Mouse (Mus musculus) bone marrow, adult 2 months (tissue): ENCODE measurements around the gene Ttll5.

Experiments used
- CTCF ChIP-seq: fragments of 200-500 bp; IDR thresholded peaks from 2 replicates; pipeline ENCODE4 v1.5.1; 2011; ENCODE audit warnings: low read length, control low read depth; ENCODE audit not compliant: control insufficient read depth, insufficient read depth
- POLR2A ChIP-seq: fragments of 200-500 bp; IDR thresholded peaks from 2 replicates; pipeline ENCODE4 v1.6.1; 2011; ENCODE audit warnings: low read depth, mild to moderate bottlenecking, control low read depth, low read length, borderline replicate concordance; ENCODE audit not compliant: control insufficient read depth

DNA sequence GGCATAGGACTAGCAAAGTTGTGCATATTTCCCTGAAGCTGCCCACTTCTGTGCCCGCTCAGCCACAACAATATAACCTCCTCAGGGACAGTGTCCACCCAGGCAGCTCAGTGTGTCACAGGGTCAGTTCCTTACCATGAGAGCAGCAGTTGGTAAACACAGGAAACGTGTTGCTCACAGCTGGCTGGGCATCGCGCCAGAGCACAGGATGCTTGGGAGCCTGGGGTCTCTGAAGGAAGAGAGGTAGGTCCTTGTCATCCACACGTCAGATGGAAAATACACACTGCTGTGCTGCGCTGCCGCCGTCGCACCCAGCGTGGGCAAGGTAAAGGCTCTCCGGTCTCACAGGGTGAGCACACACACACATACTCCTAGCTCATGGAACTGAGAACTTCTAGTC, 139.2 kb downstream of the Ttll5 start:
- TF ChIP-seq CTCF, result no peak
- no peak for TF ChIP-seq POLR2A
